Mouse (Mus musculus) embryonic facial prominence, embryonic 14.5 days (tissue): ENCODE measurements around the gene Lmtk2. TPM values are rescaled to one million over a fixed set of nuclear protein-coding genes. Genes with fewer than 3 reads are reported as not detected.

Experiments
- ATAC-seq: fragments of 200-750 bp; cut with Nextera tagmentation; 2 replicates; pipeline ENCODE4 v1.8.0; 2017; ENCODE audit warnings: low read depth, moderate number of reproducible peaks, moderate TSS enrichment
- DNase-seq: peaks from one replicate; pipeline ENCODE4 v3.0.0-alpha.2; 2015; ENCODE audit warnings: low spot score
- H3K27ac ChIP-seq: fragments of 300-500 bp; sonication (generic); replicated peaks from 2 replicates; pipeline ENCODE4 v1.5.1; 2014; ENCODE audit warnings: low read depth, mild to moderate bottlenecking, low read length, moderate library complexity
- H3K27me3 ChIP-seq: fragments of 300-500 bp; sonication (generic); replicated peaks from 2 replicates; pipeline ENCODE4 v1.6.1; 2014; ENCODE audit warnings: low read length; ENCODE audit not compliant: control insufficient read depth, insufficient read depth
- H3K36me3 ChIP-seq: fragments of 300-500 bp; sonication (generic); 2 replicates; pipeline ENCODE4 v1.6.1; 2014; ENCODE audit warnings: low read length, mixed read lengths; ENCODE audit not compliant: control insufficient read depth, insufficient read depth
- H3K4me1 ChIP-seq: fragments of 300-500 bp; sonication (generic); 2 replicates; pipeline ENCODE4 v1.6.1; 2014; ENCODE audit warnings: antibody characterized with exemption, low read length; ENCODE audit not compliant: control insufficient read depth, insufficient read depth
- H3K4me2 ChIP-seq: fragments of 300-500 bp; sonication (generic); 2 replicates; pipeline ENCODE4 v1.6.1; 2014; ENCODE audit warnings: low read depth, mild to moderate bottlenecking, low read length, moderate library complexity, mixed read lengths
- H3K4me3 ChIP-seq: fragments of 300-500 bp; sonication (generic); 2 replicates; pipeline ENCODE4 v1.5.1; 2014; ENCODE audit warnings: low read depth, mild to moderate bottlenecking, low read length
- H3K9ac ChIP-seq: fragments of 300-500 bp; sonication (generic); 2 replicates; pipeline ENCODE4 v1.6.1; 2014; ENCODE audit warnings: low read depth, mild to moderate bottlenecking, low read length, moderate library complexity, mixed read lengths
- H3K9me3 ChIP-seq: fragments of 300-500 bp; sonication (generic); 2 replicates; pipeline ENCODE4 v1.6.1; 2016; ENCODE audit warnings: low read length; ENCODE audit not compliant: control insufficient read depth
- WGBS: fragments of 180-500 bp; shearing (Covaris S2); extraction: QIAGEN DNeasy Blood & Tissue Kit; methylation state at CpG from one replicate; pipeline ENCODE4 v1.1.7; 2014; 5-methylcytosine and 5-hydroxymethylcytosine counted together
- polyA plus RNA-seq: library from polyadenylated mRNA; unstranded; fragments of >200 nt; fragmentation: Nextera tagmentation; extraction: Ambion mirVana; gene quantifications from 2 replicates; pipeline ENCODE4 v1.2.1, GENCODE M21; 2014

The Lmtk2 gene
- polyA plus RNA-seq, 1 experiment from 2014 or later: 4.2 TPM

GRCm38 (mm10) chr5:144098640-144098929 is 1.7 kb upstream of the Lmtk2 start:
- no peaks in the 10 kb centered on the region for H3K36me3 ChIP-seq
- H3K27ac ChIP-seq: no peak overlapping the region
- peaks cover 14% of the 10 kb centered on the region; the same call in 1 of the 2 replicates for H3K4me1 ChIP-seq
- H3K4me3 ChIP-seq: no peak overlapping the region
- H3K27me3 ChIP-seq: peaks cover 6% of the 10 kb centered on the region
- H3K9ac ChIP-seq: no peak overlapping the region
- 18% methylated on average over 8 of the region's 8 CpGs for WGBS
- H3K9me3 ChIP-seq: no peaks in the 10 kb centered on the region
- ATAC-seq: no peak
- no peak for DNase-seq
- H3K4me2 ChIP-seq: no peak overlapping the region

DNA sequence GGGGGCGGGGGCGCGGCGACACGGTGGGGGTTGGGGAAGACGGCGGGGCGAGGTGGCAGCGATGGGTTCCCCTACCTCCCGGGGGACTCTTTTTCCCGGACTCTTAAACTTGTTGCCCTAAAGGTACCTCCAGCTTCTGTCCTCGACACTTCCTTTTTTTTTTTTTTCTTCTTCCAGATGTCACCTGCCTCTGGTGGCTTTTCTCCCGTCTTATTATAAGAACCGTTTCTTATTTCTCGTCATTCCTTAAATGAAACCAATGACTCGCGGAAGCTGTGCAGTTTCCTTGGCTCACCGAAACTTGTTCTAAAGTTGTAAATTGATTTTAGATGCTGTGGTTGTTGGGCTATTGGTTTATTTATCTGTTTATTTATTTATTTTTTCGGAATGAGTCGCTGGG is 712 bp downstream of the Lmtk2 start:
- Histone ChIP-seq H3K4me2 (peak overlapping the region; percentile 89), H3K4me3 (peak overlapping the region; percentile 98), H3K9me3 (no peaks in the 10 kb centered on the region), H3K4me1 (peaks cover 14% of the 10 kb centered on the region; the same call in 1 of the 2 replicates), H3K27ac (no peak overlapping the region), H3K9ac (peak overlapping the region; percentile 85), H3K27me3 (peaks cover 6% of the 10 kb centered on the region), H3K36me3 (no peaks in the 10 kb centered on the region)
- no peak for DNase-seq
- no peak for ATAC-seq
- 3% methylated on average over 12 of the region's 20 CpGs for WGBS

DNA sequence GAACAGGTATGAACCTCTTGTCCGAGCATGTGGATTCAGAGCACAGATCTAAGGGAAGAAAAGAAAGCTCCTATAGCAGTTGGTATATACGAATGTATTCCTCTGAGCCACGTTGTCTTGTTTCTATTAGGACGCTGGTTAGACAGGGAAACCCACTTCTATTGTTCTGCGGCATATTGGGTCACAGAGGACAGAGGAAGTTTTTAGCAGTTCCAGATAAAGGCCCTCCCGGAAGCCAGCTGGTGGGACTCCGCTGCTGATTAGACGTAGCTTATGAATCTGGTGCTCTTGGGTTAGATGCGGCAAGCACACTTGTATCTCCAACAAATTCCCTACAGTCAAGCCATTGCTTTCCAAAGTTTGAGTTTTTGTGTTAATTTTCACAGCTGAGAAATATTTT is 4.8 kb downstream of the Lmtk2 start:
- Histone ChIP-seq H3K4me2 (no peak overlapping the region), H3K4me1 (peaks cover 10% of the 10 kb centered on the region; the same call in 1 of the 2 replicates), H3K4me3 (no peak overlapping the region), H3K27ac (no peak overlapping the region), H3K36me3 (no peaks in the 10 kb centered on the region), H3K9ac (no peak overlapping the region), H3K9me3 (no peaks in the 10 kb centered on the region), H3K27me3 (no peaks in the 10 kb centered on the region)
- DNase-seq (no peak), ATAC-seq (no peak)
- 74% methylated on average over 9 of the region's 9 CpGs for WGBS

DNA sequence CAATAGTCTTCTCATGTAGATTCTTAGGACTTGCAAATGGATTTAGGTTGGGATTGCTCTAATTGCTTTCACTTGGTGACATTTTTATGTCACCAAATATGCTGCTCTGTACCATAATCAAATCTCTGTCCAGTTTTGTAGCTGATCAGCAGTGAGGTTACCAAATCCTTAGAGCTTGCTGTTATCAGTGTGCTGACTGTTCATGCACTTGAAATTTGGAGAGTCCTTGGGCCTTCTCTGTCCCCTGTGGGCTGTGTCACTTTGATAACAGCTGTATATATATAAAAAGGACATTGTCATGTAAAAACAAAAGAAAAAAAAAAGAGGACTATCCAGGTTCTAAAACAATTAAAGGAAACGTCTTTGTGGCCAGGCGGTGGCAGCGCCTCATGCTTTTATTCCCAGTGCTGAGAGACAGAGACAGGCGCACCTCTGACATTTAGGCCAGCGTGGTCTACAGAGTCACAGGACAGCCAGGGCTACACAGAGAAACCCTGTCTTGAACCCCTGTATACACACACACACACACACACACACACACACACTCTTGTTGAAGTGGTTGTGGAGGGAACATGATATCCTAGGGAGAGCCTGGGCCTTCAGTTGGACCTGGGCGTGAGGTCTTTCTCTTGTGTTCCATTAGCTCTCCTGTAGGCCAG is 5.4 kb downstream of the Lmtk2 start:
- Histone ChIP-seq H3K36me3 (no peaks in the 10 kb centered on the region), H3K4me3 (no peak overlapping the region), H3K27ac (no peak overlapping the region), H3K27me3 (no peaks in the 10 kb centered on the region), H3K4me2 (no peak overlapping the region), H3K4me1 (peaks cover 10% of the 10 kb centered on the region; the same call in 1 of the 2 replicates), H3K9me3 (no peaks in the 10 kb centered on the region), H3K9ac (no peak overlapping the region)
- 85% methylated on average over 6 of the region's 6 CpGs for WGBS
- DNase-seq (no peak), ATAC-seq (no peak)

- no peak for DNase-seq
- Histone ChIP-seq H3K9me3 (no peaks in the 10 kb centered on the region), H3K4me2 (no peak overlapping the region), H3K4me1 (peaks cover 9% of the 10 kb centered on the region; the same call in 1 of the 2 replicates), H3K27ac (no peak overlapping the region), H3K9ac (no peak overlapping the region), H3K36me3 (no peaks in the 10 kb centered on the region), H3K4me3 (no peak overlapping the region), H3K27me3 (no peaks in the 10 kb centered on the region)
- WGBS: 84% methylated on average over 3 of the region's 3 CpGs
- ATAC-seq: no peak
Observed at GRCm38 (mm10) chr5:144106130-144106510, 5.9 kb downstream of the Lmtk2 start.

DNA sequence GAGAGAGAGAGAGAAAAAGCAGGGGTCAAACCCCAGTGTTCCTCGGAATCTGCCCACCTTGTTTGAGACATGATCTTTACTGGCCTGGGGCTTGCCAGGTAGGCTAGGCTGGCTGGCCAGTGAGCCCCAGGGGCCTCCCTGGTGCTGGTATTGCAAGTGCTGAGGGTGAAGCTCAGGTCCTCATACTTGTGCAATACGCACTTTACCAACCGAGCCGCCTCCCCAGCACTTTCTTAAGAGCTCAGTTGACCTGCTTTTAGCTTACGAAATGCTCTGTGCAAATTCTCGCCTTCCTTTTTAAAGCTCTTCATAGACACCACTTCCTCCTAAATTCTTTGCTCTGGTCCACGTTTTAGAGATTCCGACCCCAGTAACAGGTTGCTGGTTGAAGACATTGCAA is 9.0 kb downstream of the Lmtk2 start:
- no peaks in the 10 kb centered on the region for H3K9me3 ChIP-seq
- H3K27me3 ChIP-seq: no peaks in the 10 kb centered on the region
- DNase-seq (no peak), ATAC-seq (no peak)
- H3K4me3 ChIP-seq: no peak overlapping the region
- 88% methylated on average over 8 of the region's 8 CpGs for WGBS
- H3K4me1 ChIP-seq: no peaks in the 10 kb centered on the region
- no peak overlapping the region for H3K27ac ChIP-seq
- H3K9ac ChIP-seq: no peak overlapping the region
- no peaks in the 10 kb centered on the region for H3K36me3 ChIP-seq
- no peak overlapping the region for H3K4me2 ChIP-seq

GRCm38 (mm10) chr5:144112574-144113438 is 12.6 kb downstream of the Lmtk2 start:
- no peak for DNase-seq
- Histone ChIP-seq H3K4me1 (no peaks in the 10 kb centered on the region), H3K27ac (no peak overlapping the region), H3K27me3 (no peaks in the 10 kb centered on the region), H3K9me3 (no peaks in the 10 kb centered on the region), H3K36me3 (no peaks in the 10 kb centered on the region), H3K4me2 (no peak overlapping the region), H3K9ac (no peak overlapping the region), H3K4me3 (no peak overlapping the region)
- ATAC-seq: no peak
- WGBS: 79% methylated on average over 10 of the region's 11 CpGs

GRCm38 (mm10) chr5:144114068-144114467 is 13.8 kb downstream of the Lmtk2 start:
- DNase-seq: no peak
- H3K4me2 ChIP-seq: no peak overlapping the region
- no peak overlapping the region for H3K27ac ChIP-seq
- no peaks in the 10 kb centered on the region for H3K9me3 ChIP-seq
- ATAC-seq: no peak
- H3K27me3 ChIP-seq: no peaks in the 10 kb centered on the region
- no peak overlapping the region for H3K9ac ChIP-seq
- no peaks in the 10 kb centered on the region for H3K4me1 ChIP-seq
- H3K4me3 ChIP-seq: no peak overlapping the region
- 71% methylated on average over 2 of the region's 2 CpGs for WGBS
- no peaks in the 10 kb centered on the region for H3K36me3 ChIP-seq
